Mouse (Mus musculus): ENCODE results near the gene Cks1b. TPM values are rescaled to one million over a fixed set of nuclear protein-coding genes. Genes with fewer than 3 reads are reported as not detected.

Cks1b gene
- polyA plus RNA-seq, 1 experiment: not detected

GRCm38 (mm10) chr3:89367338-89367737, 50.8 kb downstream of the Cks1b start:
- 80% methylated on average over 11 of the region's 11 CpGs for WGBS
- H3K27ac ChIP-seq (ENCODE audit: insufficient read depth, low read depth, low read length): no peak overlapping the region
- no peaks in the 10 kb centered on the region for H3K4me1 ChIP-seq (ENCODE audit: control insufficient read depth, insufficient read depth, low read length)
- no peak overlapping the region for H3K4me3 ChIP-seq (ENCODE audit: insufficient read depth, low read depth, low read length)
- no peak for TF ChIP-seq CTCF (IDR thresholded peaks at IDR 0.05; ENCODE audit: insufficient read depth, low read depth, low read length)
- TF ChIP-seq POLR2A (IDR thresholded peaks at IDR 0.05; ENCODE audit: insufficient read depth, low read depth, low read length): no peak

GRCm38 (mm10) chr3:89365486-89366414, 52.4 kb downstream of the Cks1b start:
- no peak overlapping the region for H3K27ac ChIP-seq (ENCODE audit: insufficient read depth, low read depth, low read length)
- no peaks in the 10 kb centered on the region for H3K4me1 ChIP-seq (ENCODE audit: control insufficient read depth, insufficient read depth, low read length)
- H3K4me3 ChIP-seq (ENCODE audit: insufficient read depth, low read depth, low read length): no peak overlapping the region
- WGBS: 86% methylated on average over 20 of the region's 20 CpGs
- TF ChIP-seq CTCF (IDR thresholded peaks at IDR 0.05; ENCODE audit: insufficient read depth, low read depth, low read length): no peak
- TF ChIP-seq POLR2A (IDR thresholded peaks at IDR 0.05; ENCODE audit: insufficient read depth, low read depth, low read length): no peak

Other genes starting within 250 kb of the Cks1b start
- not detected in 2 replicates for gene Scamp3, start 240.9 kb downstream of the Cks1b start, polyA plus RNA-seq (2012; ENCODE audit: insufficient read depth, insufficient read length, low replicate concordance, missing spikeins)
- not detected in 2 replicates for gene Fam189b, start 235.2 kb downstream of the Cks1b start, polyA plus RNA-seq (2012; ENCODE audit: insufficient read depth, insufficient read length, low replicate concordance, missing spikeins)
- not detected in 2 replicates for gene Gba, start 215.5 kb downstream of the Cks1b start, polyA plus RNA-seq (2012; ENCODE audit: insufficient read depth, insufficient read length, low replicate concordance, missing spikeins)
- gene Thbs3, start 203.2 kb downstream of the Cks1b start, polyA plus RNA-seq (2012; ENCODE audit: insufficient read depth, insufficient read length, low replicate concordance, missing spikeins): not detected in 2 replicates
- not detected in 2 replicates for gene Mtx1, start 191.3 kb downstream of the Cks1b start, polyA plus RNA-seq (2012; ENCODE audit: insufficient read depth, insufficient read length, low replicate concordance, missing spikeins)
- gene Muc1, start 189.3 kb downstream of the Cks1b start, polyA plus RNA-seq (2012; ENCODE audit: insufficient read depth, insufficient read length, low replicate concordance, missing spikeins): not detected in 2 replicates
- gene Krtcap2, start 172.4 kb downstream of the Cks1b start, polyA plus RNA-seq (2012; ENCODE audit: insufficient read depth, insufficient read length, low replicate concordance, missing spikeins): not detected in 2 replicates
- not detected in 2 replicates for gene Trim46, start 172.1 kb downstream of the Cks1b start, polyA plus RNA-seq (2012; ENCODE audit: insufficient read depth, insufficient read length, low replicate concordance, missing spikeins)
- gene Dpm3, start 159.0 kb downstream of the Cks1b start, polyA plus RNA-seq (2012; ENCODE audit: insufficient read depth, insufficient read length, low replicate concordance, missing spikeins): not detected in 2 replicates
- gene Slc50a1, start 147.8 kb downstream of the Cks1b start, polyA plus RNA-seq (2012; ENCODE audit: insufficient read depth, insufficient read length, low replicate concordance, missing spikeins): not detected in 2 replicates
- gene Efna1, start 137.2 kb downstream of the Cks1b start, polyA plus RNA-seq (2012; ENCODE audit: insufficient read depth, insufficient read length, low replicate concordance, missing spikeins): not detected in 2 replicates
- gene Efna3, start 95.4 kb downstream of the Cks1b start, polyA plus RNA-seq (2012; ENCODE audit: insufficient read depth, insufficient read length, low replicate concordance, missing spikeins): not detected in 2 replicates
- not detected in 2 replicates for gene Efna4, start 80.4 kb downstream of the Cks1b start, polyA plus RNA-seq (2012; ENCODE audit: insufficient read depth, insufficient read length, low replicate concordance, missing spikeins)
- not detected in 2 replicates for gene Adam15, start 68.4 kb downstream of the Cks1b start, polyA plus RNA-seq (2012; ENCODE audit: insufficient read depth, insufficient read length, low replicate concordance, missing spikeins)
- gene Dcst2, start 56.4 kb downstream of the Cks1b start, polyA plus RNA-seq (2012; ENCODE audit: insufficient read depth, insufficient read length, low replicate concordance, missing spikeins): not detected in 2 replicates
- not detected in 2 replicates for gene Dcst1, start 53.1 kb downstream of the Cks1b start, polyA plus RNA-seq (2012; ENCODE audit: insufficient read depth, insufficient read length, low replicate concordance, missing spikeins)
- not detected in 2 replicates for gene Zbtb7b, start 23.6 kb downstream of the Cks1b start, polyA plus RNA-seq (2012; ENCODE audit: insufficient read depth, insufficient read length, low replicate concordance, missing spikeins)
- not detected in 2 replicates for gene Lenep, start 15.6 kb downstream of the Cks1b start, polyA plus RNA-seq (2012; ENCODE audit: insufficient read depth, insufficient read length, low replicate concordance, missing spikeins)
- not detected in 2 replicates for gene Flad1, start 6.5 kb downstream of the Cks1b start, polyA plus RNA-seq (2012; ENCODE audit: insufficient read depth, insufficient read length, low replicate concordance, missing spikeins)
- gene Shc1, start 60 bp upstream of the Cks1b start, polyA plus RNA-seq (2012; ENCODE audit: insufficient read depth, insufficient read length, low replicate concordance, missing spikeins): not detected in 2 replicates
- gene Pygo2, start 11.8 kb upstream of the Cks1b start, polyA plus RNA-seq (2012; ENCODE audit: insufficient read depth, insufficient read length, low replicate concordance, missing spikeins): not detected in 2 replicates
- gene Pbxip1, start 18.3 kb upstream of the Cks1b start, polyA plus RNA-seq (2012; ENCODE audit: insufficient read depth, insufficient read length, low replicate concordance, missing spikeins): not detected in 2 replicates
- not detected in 2 replicates for gene Pmvk, start 36.2 kb upstream of the Cks1b start, polyA plus RNA-seq (2012; ENCODE audit: insufficient read depth, insufficient read length, low replicate concordance, missing spikeins)
- gene Kcnn3, start 101.8 kb upstream of the Cks1b start, polyA plus RNA-seq (2012; ENCODE audit: insufficient read depth, insufficient read length, low replicate concordance, missing spikeins): not detected in 2 replicates